Mouse (Mus musculus) erythroblast, embryonic 14.5 days (primary cell): ENCODE results near the gene Gm21812.
"Not testable (repeated sequence)": the region's sequence is repeated elsewhere in the genome, so short reads cannot be mapped to it uniquely, and the experiment has no call there.

ENCODE experiments used
- GATA1 ChIP-seq: IDR thresholded peaks from 2 replicates; pipeline ENCODE4 v1.6.1; 2012; ENCODE audit warnings: low read length, inconsistent platforms, mixed read lengths
- TAL1 ChIP-seq: IDR thresholded peaks from 3 replicates; pipeline ENCODE4 v1.6.1; 2012; ENCODE audit warnings: low read length, inconsistent platforms, mixed read lengths

GRCm38 (mm10) chrY:9347084-9347483 lies at the start of gene Gm21812:
- TF ChIP-seq GATA1, TAL1: not testable (repeated sequence)
